Mouse (Mus musculus) heart, postnatal 0 days (tissue): ENCODE data around the gene Dtl.

ENCODE experiments used
- CTCF ChIP-seq: IDR thresholded peaks from 2 replicates; pipeline ENCODE4 v1.5.1; 2016; ENCODE audit warnings: antibody characterized with exemption, control low read depth, low read depth
- EP300 ChIP-seq: IDR thresholded peaks from 2 replicates; pipeline ENCODE4 v1.6.1; 2016; ENCODE audit warnings: antibody characterized with exemption, low read depth

DNA sequence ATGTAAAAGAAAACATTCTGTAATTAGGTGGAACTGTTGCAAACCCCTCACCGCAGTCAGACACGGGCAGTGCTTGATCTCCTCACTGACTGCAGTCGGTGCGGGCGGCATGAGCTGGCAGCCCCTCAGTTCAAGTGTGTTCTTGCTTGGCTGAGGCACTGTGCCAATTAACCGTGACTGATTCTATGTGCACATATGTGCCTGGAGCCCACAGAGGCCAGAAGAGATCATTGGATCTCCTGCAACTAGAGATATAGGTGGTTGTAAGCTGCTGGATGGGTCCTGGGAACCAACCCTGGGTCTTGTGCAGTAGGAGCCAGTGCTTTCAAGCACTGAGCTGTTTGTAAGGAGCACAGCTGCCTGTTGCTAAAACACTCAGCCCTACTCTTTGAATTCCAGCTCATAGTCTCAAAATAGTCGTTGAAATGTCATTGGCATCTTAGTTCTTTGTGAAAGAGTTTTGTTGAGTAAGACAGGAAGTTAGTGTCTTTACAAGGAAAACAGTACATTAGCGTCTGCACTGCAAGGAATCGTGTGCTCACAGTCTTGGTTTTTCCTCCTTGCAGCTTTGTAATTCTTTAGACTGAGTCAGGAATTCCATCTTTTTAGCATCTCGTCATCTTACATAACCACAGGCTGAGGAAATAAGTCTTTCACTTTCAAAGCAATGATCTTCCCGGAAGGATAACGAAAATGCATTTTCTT lies 16.8 kb upstream of the Dtl start:
- TF ChIP-seq EP300 (no peak), CTCF (no peak)
